Mouse (Mus musculus) lung, postnatal 14 days (tissue): ENCODE data around the gene Il12a.

Experiments
- DNase-seq: peaks from one replicate; pipeline ENCODE4 v3.0.0; 2021

Gene Il12a

DNA sequence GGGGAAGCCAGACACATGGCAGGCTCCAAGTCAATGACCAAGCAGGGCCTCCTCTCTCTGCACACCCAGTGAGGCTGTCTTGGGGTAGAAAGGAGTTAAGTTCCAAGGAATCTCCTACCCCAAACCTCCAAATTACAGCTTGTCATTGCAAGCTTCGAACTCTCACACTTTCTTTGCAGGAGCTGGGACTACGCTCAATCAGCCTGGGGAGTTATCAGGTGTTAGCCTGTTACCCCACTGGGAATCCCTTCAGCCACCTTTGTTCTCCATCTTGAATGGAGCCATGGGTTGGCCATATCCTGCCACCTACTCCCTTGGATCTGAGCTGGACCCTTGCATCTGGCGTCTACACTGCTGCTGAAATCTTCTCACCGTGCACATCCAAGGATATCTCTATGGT lies at the start of gene Il12a:
Il12a (plus strand) TSS at position 301 of the 400 bp plus-strand sequence.
- no peak for DNase-seq

DNA sequence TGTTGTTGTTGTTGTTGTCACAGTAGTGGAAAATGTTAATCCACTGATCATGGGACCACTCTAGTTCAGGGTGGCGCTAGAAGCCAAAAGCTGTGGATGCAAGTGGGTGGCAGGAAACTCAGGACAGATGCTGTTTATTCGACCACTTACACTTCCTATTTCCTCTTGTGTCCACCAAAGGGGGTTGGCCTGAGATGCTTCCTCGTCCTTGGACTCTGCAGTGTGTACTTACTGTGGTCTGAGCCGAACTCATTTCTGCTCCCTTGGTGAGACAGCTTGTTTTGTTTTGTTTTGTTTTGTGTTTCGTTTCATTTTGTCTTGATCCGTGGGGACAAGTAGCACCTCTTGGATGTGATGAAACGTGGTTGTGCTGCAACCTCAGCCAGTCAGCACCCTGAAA lies 47.5 kb upstream of the Il12a start:
- DNase-seq: no peak

- DNase-seq: peak; percentile 38
Measured at GRCm38 (mm10) chr3:68646387-68647130, 43.9 kb upstream of the Il12a start.

DNA sequence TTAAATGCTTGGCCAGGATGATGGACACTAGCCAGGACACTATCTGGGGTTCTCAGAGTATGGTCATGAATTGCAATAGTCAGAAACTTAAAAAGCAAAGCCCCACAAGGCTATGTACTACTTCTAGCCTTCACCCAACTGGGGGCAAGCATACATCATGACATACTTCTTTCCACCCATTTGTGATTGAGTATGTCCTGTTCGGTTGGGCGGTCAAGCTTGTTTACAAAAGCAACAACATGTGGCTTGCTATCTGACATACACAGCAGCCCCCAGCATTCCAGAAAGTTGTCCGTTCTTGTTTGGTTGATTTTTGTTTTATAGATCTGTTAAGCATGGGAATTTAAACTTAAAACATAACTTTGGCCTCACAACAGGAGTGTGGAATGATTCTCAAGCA lies 43.2 kb upstream of the Il12a start:
- DNase-seq: no peak

- DNase-seq: no peak
Measured at GRCm38 (mm10) chr3:68650251-68650650, 40.2 kb upstream of the Il12a start.

- DNase-seq: no peak
Measured at GRCm38 (mm10) chr3:68656607-68657352, 33.7 kb upstream of the Il12a start.

GRCm38 (mm10) chr3:68657589-68658245 lies 32.7 kb upstream of the Il12a start:
- no peak for DNase-seq

- DNase-seq: no peak
Measured at GRCm38 (mm10) chr3:68659996-68660395, 30.4 kb upstream of the Il12a start.

GRCm38 (mm10) chr3:68660538-68660937 lies 29.9 kb upstream of the Il12a start:
- no peak for DNase-seq

GRCm38 (mm10) chr3:68662386-68662785 lies 28.1 kb upstream of the Il12a start:
- no peak for DNase-seq

DNA sequence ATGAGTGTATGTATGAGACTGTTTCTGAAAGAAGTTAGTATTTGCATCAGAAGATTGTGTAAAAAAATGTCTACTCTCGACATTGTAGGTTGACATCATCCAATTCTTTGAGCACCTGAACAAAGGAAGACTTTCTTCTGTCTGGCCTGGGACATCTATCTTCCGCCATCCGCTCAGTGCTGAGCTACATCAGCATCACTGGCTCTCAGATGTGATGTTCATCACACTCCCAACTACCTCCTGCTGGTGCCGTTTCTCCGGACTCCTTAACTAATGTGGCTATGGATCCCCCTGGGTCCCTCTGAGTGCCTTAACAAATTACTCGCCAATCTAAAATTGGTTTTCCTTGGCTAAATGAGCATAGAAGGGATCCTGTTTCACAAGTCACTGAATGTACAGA lies 26.1 kb upstream of the Il12a start:
- no peak for DNase-seq

GRCm38 (mm10) chr3:68666377-68666776 lies 24.1 kb upstream of the Il12a start:
- no peak for DNase-seq

GRCm38 (mm10) chr3:68667852-68668251 lies 22.6 kb upstream of the Il12a start:
- no peak for DNase-seq

GRCm38 (mm10) chr3:68669418-68669974 lies 20.9 kb upstream of the Il12a start:
- no peak for DNase-seq

- DNase-seq: no peak
Measured at GRCm38 (mm10) chr3:68674721-68675120, 15.7 kb upstream of the Il12a start.

DNA sequence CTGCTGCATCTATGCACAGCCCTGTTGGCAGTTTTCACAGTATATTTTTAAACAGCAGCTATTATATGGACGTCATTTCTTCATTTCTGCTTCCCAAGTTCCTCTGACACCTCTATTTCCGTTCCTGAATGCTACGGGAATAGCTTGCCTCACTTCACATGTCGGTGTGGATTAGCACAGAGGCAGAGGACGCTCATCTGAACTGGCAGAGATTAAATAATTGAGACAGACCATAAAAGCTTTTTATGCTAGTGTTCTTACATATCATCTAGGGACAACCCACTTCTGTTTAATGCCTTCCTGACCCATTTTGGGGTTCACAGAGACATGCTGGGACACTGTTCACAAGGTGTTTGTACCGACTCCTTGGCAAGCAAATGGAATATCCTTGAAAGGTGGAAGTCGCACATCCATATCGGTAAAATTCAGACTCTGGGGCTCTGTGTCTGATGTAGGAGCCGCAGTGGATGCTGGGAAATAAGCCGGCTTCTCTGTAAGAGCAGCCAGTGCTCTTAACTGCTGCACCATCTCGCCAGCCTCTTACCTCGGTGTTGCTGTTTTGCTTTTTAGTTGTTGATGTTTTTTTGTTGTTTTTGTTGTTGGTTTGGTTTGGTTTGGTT lies 15.1 kb upstream of the Il12a start:
- DNase-seq: no peak

DNA sequence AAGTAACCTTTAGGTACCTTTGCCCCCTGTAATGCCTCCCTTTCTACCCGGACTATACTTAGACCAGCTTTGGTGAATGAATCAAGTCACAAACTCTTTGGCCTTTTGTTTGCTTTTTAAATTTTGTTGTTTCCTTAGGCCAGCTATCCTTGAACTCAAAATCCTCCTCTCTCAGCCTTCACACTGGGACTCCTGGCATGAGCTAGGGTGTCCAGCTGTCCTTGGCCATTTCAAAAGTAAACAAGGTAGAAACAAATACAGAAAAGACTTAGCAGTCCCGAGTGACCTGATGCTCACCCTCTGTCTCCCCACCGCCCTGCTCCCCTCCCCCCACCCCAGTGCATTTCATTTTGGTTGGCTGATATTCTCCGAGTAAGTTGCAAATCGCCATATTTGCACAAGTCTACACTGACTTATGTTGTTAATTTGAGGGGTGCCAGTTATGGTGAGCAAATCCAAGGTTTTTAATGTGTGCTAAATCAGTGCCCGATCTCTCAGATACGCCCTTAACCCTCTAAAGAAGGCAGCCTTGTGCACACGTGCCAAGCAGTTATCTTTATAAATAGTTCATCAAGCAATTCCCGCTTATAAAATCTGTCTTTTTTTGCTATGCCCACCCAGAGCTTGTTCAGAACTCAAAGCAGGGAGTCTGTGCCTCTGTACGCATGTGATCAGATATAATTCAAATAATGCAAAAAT lies 14.3 kb upstream of the Il12a start:
- no peak for DNase-seq

DNA sequence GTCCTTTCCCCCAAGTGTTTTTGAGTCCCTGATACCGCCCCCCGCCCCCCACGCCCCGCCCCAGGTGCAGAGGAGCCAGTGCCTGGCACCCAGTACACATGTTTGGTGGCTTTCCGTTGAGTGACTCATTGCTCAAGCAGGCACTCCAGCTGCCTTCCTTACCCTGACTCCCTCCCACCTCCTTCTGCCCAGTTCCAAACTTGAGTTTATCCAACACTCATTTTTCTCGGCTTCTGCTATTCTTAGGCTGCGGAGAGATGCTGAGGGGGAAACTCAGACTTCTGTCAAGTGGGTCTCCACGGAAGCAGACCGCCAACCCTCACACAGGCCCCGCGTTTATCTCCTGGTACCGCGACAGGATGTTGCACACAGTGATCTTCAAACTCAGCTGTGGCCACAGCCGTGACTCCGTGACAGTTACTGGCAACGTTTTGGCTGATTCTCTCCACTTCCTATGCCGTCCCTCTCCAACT lies 13.6 kb upstream of the Il12a start:
- DNase-seq: peak; percentile 67

GRCm38 (mm10) chr3:68678805-68679585 lies 11.4 kb upstream of the Il12a start:
- no peak for DNase-seq

DNA sequence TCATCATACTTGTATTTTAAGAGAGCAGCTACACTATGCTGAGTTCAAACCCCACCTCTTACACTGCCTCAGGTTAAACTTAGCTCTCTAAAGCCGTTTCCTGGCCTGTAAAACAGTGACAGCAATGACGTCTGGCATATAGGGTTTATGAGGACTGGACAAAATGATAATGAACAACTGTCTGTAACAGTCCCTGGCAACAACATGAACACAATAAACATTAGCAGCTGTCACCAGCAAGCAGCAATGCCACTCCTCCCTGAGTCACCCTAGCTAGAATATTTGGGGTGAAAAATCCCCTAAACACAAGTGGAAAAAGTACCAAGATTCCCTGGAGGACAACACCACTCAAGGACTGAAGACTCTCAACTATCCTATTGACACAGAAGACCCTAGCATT lies 6.9 kb upstream of the Il12a start:
- no peak for DNase-seq

DNA sequence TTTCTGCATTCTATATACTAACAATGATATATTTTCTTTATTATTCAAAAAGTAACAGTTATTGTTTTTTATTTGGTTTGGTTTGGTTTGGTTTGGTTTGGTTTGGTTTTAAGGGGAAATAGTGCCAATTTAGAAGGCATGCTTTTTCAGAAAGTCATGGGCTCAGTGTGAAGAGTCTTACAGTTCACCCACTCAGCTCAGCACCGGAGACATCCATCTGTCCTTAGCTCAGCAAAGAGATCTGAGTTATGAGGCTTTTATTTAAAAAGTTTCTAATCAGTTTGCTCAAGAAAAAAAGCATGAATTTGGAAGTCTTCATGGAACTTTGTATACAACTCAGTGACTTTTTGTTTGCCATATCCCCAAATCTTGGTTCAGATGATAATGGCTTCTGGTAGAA lies 6.2 kb upstream of the Il12a start:
- no peak for DNase-seq
